Mouse (Mus musculus) testis, postnatal 10 days (tissue): ENCODE measurements around the gene Olfr689.
"Not testable (repeated sequence)": the region's sequence is repeated elsewhere in the genome, so short reads cannot be mapped to it uniquely, and the experiment has no call there.

ENCODE experiments used
- DNase-seq: peaks from one replicate; pipeline ENCODE4 v3.0.0; 2021; ENCODE audit warnings: low spot score

Olfr689 gene

DNA sequence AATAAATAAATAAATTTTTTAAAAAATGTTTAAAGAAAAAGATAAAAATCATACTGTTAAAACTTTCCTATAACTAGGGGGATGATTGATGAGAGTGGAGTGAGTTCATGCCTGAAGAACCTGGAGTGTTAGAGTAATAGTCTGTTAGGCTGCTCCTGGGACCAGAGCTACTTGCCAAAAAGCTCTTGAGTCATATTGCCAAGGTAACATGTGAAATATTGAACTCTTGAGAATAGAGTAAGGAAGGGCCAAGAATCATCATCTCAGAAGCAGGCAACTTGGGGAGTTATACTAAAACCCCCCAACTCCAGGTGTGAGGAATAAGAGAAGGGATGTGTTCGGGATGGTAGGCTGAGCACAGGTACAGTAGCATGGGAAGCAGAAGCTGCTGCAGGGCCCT is at the start of gene Olfr689:
Gene Olfr689 (plus strand): TSS at position 301 of the 400 bp plus-strand sequence.
- no peak for DNase-seq

DNA sequence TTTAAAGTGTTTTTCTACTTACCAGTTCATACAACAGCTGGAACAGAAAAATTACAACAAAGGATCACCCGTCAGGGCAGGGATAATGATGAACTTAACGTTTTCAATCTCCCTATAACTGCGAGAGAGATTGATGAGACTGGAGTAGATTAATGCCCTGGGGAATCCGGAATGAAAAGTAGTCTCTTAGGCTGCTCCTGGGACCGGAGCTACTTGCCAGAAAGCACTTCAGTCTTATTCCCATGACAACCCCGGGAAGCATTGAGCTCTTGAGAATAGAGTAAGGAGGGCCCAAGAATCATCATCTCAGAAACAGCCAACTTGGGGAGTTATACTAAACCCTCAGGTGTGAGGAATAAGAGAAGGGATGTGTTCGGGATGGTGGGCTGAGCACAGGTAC is 38.5 kb upstream of the Olfr689 start:
- no peak for DNase-seq

DNA sequence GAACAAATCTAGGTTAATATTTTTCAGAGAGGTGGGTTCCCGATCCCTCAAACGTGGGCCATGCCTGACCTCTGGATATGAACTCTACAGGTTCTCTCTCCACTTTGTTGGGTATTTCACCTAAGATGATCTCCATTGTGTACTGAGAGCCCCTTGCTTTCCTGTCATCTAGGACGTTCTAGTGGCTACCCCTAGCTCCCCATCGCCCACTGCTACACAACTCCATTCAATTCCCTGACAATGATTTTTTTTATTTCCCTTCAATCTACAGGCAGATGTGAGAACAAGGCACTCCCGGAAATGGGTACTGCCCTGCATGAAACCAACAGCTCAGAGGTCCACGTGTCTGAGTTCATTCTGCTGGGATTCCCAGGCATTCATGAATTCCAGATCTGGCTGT is 23.2 kb upstream of the Olfr689 start, which contains the start of gene Olfr688:
Gene Olfr688 (plus strand): TSS at position 301 of the 400 bp plus-strand sequence.
- no peak for DNase-seq

DNA sequence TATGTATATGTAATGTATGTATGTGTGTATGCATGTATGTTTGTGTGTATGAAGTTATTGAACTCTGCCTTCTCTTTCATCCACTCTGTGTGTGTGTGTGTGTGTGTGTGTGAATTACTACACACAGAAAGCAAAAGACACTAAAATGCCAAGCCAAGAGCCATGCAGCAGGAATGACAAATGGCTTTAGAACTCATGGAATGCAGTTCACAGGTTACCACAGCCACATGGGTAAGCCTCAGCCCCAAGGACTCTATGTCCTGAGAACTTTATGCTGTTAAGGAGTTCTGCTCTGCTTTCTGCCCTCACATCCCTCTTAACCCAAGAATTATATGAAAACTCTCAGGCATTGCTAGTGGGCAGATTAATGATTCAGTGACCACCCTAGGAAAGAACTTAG is 20.9 kb upstream of the Olfr689 start:
- DNase-seq: no peak

DNA sequence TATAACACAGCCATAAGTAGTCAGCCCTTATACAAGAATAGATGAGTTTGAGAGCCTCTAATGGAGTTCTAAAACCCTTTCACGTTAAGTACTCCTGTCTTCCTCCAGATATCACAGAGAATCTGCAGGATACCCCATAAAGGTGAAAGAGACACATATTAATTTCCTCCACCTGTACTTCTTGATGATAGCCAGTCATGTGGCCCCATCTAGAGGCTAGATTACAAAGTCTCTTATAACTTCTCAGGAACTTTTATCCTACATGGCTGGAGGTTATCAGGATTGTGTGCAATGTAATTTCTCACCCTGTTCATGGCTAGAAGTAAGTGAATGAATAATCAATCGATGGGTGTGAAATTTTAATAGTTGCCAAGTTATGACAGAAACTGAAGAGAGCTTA is 14.3 kb downstream of the Olfr689 start:
- DNase-seq: no peak

DNA sequence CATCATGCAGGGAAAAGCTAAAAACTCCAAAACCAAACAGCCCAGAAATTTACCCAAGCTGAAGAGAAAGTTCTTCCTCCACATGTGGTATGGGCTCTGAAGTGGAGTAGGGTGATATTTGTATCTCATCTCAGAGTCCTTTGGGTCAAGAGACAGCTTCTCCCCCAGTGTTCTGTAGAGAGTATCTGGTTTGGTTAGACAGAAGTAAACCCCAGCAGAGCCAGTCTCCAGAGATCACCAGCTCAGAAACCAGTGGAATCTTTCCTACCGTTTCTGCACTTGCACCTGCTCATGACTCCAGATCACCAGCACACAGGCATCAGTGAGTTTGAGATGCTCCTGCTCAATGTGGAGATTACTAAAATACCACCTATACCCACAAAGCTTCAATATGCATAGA is 23.0 kb downstream of the Olfr689 start, which contains the start of gene Olfr690:
Gene Olfr690 (minus strand): TSS at position 101 of the 400 bp plus-strand sequence.
- DNase-seq: no peak

DNA sequence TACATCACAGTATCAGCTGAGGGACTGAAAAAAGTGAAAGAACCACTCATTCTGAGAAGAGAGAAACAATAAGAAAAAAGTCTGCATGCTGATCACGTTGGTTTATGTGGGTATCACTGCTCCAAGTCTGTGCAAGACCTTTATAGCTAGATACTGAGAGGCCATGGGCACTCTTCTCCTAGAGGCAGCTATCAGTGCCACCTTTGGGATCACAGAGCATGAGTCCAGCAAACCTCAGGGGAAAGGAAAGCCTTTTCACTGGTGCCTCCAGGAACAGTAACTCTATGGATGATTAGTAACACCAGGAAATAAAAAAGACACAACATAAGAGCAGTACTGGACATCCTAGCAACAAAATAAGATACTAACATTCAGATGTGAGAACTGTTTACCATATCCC is 31.2 kb downstream of the Olfr689 start, which contains the start of gene Olfr691:
Gene Olfr691 (minus strand): TSS at position 101 of the 400 bp plus-strand sequence.
- no peak for DNase-seq

DNA sequence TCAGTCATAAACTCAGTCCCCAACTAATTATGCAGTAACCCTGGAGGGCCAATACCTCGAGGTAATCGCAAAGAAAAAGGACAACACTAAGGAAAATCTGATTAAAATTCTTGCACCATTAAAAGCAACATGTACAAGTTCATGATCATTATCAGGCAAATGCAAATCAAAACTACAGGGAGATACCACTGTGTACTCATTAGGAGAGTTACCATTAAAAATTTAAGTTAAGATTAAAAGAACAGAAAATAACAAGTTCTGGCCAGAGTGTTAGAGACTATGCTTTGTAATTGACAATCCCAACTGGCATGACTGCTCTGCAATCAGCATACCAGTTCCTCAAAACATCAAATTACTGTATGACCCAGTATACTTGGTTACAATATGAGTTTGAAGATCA is 31.8 kb downstream of the Olfr689 start:
- no peak for DNase-seq

DNA sequence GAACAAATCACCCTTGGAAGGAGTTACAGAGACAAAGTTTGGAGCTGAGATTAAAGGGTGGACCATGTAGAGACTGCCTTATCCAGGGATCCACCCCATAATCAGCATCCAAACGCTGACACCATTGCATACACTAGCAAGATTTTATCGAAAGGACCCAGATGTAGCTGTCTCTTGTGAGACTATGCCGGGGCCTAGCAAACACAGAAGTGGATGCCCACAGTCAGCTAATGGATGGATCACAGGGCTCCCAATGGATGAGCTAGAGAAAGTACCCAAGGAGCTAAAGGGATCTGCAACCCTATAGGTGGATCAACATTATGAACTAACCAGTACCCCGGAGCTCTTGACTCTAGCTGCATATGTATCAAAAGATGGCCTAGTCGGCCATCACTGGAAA is 45.1 kb downstream of the Olfr689 start:
- DNase-seq: not testable (repeated sequence)

DNA sequence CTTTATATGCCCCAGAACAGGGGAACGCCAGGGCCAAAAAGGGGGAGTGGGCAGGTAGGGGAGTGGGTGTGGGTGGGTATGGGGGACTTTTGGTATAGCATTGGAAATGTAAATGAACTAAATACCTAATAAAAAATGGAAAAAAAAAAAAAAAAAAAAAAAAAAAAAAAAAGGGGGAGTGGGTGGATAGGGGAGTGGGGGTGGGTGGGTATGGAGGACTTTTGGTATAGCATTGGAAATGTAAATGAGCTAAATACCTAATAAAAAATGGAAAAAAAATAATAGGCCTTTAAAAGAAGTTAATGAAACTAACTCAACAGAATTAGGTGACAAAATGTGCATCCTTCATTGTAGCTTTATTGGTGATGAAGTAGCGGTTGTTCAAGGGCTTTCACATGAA is 45.5 kb downstream of the Olfr689 start:
- DNase-seq: not testable (repeated sequence)

DNA sequence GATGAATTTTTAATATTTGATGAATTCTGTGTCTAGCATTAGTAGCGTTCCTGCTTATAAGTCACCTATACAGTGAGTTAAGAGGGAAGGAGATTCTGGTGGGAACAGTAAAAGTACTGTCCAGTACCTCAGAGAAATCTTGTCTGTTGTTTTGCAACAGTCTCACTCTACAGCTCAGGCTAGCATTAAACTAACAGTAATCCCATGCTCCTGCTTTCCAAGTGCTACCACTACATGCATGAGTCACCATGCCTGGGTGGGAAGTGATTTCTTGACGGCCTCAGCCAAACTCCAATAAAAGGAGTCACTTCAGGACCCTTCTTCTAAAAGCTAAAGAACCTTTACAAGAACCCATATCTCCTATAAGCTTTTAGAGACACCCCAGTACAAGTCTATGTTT is 50.7 kb downstream of the Olfr689 start:
- no peak for DNase-seq

DNA sequence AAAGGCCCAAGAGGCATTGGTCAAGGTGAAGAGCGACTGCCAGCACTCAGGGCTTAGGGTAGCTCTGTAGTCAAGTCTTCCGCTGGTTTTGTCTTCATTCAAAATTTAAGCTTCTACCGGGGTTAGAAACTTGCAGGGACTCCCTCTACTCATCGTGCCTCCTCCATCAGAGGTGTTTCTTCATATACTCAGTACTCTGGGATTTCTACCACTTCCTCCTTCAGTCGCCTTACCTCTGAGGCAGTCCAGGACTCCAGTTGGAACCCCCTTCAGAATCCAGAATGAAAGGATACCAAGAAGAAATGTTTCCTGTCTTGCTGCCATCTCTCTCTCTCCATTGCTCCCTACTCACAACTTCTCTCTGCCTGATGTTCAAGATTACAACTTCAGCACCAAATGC is 56.3 kb downstream of the Olfr689 start:
- no peak for DNase-seq

DNA sequence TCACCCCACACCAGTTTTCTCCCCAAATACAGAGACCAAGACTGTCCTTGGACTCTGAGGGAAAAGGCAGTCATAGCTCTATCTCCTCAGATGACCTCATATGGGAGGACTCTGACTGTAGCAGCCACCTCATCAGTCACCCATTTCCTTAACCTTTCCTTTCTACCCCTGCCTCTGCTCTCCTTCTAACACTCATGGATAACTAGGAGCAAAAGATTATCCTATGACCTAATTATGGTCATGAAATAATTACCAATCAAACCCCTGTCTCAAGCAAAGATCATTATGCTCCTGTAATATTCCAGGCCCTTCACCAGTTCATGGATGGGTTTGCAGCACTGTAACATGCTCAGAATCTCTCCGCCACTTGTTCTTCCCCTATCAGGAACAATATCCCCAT is 57.0 kb downstream of the Olfr689 start, which contains the start of gene Olfr692:
Gene Olfr692 (plus strand): TSS at position 301 of the 400 bp plus-strand sequence.
- no peak for DNase-seq

DNA sequence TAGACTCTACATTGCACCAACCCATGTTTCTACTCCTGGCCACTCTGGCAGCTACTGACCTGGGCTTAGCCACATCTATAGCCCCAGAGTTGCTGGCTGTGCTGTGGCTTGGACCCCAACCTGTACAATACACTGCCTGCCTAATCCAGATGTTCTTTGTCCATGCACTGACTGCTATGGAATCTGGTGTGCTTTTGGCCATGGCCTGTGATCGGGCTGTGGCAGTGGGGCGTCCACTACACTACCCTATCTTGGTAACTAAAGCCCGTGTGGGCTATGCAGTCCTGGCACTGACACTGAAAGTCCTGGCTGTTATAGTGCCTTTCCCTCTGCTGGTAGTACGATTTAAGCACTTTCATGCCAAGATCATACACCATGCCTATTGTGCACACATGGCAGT is 57.6 kb downstream of the Olfr689 start:
- no peak for DNase-seq
